Comparison of ENCODE assay signal across 19 mouse cellular contexts in the genomic region with DNA sequence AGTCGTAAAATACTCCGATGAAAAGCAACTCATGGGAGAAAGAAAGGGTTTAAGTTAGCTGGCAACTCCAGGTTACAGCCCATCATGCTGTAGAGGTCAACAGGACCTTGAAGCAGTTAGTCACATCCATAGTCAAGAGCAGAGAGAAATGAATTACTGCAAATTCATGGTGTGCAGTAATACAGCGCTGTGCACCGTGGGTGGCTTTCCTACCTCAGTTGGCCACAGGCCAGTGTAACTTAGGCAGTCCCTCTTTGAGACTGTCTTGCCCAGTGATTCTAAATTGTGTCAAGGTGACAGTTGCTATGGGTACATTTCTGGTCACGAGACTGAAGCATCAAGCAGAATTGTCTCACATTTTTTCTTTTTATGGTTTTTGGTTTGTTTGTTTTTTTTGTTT.
"Had no signal": no experiment of that assay in that cellular context is flagged by ENCODE, and none has a peak within 500 bp of the region (broad histone marks: within the 10 kb centered on the region; RNA-seq: fewer than 3 reads in every experiment).

No protein-coding gene starts in this region.

- H3K4me3 ChIP-seq: limb, embryonic 13.5 days; liver, embryonic 12.5 days; liver, embryonic 15.5 days; lung, embryonic 15.5 days; megakaryocyte, embryonic 14.5 days; midbrain, embryonic 10.5 days; midbrain, embryonic 13.5 days; myocyte had no signal

- H3K27ac ChIP-seq: kidney, postnatal 0 days; limb, embryonic 13.5 days; liver, embryonic 12.5 days; liver, embryonic 15.5 days; lung, embryonic 15.5 days; midbrain, embryonic 10.5 days; midbrain, embryonic 13.5 days had no signal

- H3K27me3 ChIP-seq: limb, embryonic 13.5 days; liver, embryonic 12.5 days; liver, embryonic 15.5 days; lung, embryonic 15.5 days; megakaryocyte, embryonic 14.5 days; midbrain, embryonic 13.5 days had no signal

- H3K9me3 ChIP-seq: limb, embryonic 13.5 days; liver, embryonic 12.5 days; liver, embryonic 15.5 days; lung, embryonic 15.5 days; midbrain, embryonic 10.5 days; midbrain, embryonic 13.5 days had no signal

- H3K9ac ChIP-seq: limb, embryonic 13.5 days; liver, embryonic 12.5 days; liver, embryonic 15.5 days; lung, embryonic 15.5 days; midbrain, embryonic 13.5 days had no signal

- H3K4me2 ChIP-seq: limb, embryonic 13.5 days; liver, embryonic 12.5 days; liver, embryonic 15.5 days; lung, embryonic 15.5 days; midbrain, embryonic 13.5 days had no signal

- H3K4me1 ChIP-seq: liver, embryonic 12.5 days; liver, embryonic 15.5 days; lung, embryonic 15.5 days; megakaryocyte, embryonic 14.5 days; midbrain, embryonic 10.5 days; midbrain, embryonic 13.5 days had no signal

- H3K36me3 ChIP-seq: limb, embryonic 13.5 days; liver, embryonic 12.5 days; liver, embryonic 15.5 days; lung, embryonic 15.5 days; midbrain, embryonic 10.5 days; midbrain, embryonic 13.5 days had no signal

- ATAC-seq: liver, embryonic 12.5 days; midbrain, embryonic 13.5 days; midbrain, embryonic 16.5 days had no signal

- DNase-seq: kidney, adult 9 months; kidney, postnatal 36 days; left cerebral cortex, postnatal 4 days; liver; lung, adult 18-20 months; lung, postnatal 10 days; lung, postnatal 36 days; thymus, adult 18-20 months; thymus, postnatal 36 days had no signal
